Mouse (Mus musculus): ENCODE measurements around the gene Maml3. TPM values are rescaled to one million over a fixed set of nuclear protein-coding genes. Genes with fewer than 3 reads are reported as not detected.

Maml3 gene
- polyA plus RNA-seq, 1 experiment from 2014 or later, result 8.0 TPM

- no peak overlapping the region for H3K27ac ChIP-seq
- no peak for DNase-seq (ENCODE audit: low spot score)
- 95% methylated on average over 6 of the region's 6 CpGs for WGBS
Measured at GRCm38 (mm10) chr3:51638260-51638659, 466.6 kb downstream of the Maml3 start.

DNA sequence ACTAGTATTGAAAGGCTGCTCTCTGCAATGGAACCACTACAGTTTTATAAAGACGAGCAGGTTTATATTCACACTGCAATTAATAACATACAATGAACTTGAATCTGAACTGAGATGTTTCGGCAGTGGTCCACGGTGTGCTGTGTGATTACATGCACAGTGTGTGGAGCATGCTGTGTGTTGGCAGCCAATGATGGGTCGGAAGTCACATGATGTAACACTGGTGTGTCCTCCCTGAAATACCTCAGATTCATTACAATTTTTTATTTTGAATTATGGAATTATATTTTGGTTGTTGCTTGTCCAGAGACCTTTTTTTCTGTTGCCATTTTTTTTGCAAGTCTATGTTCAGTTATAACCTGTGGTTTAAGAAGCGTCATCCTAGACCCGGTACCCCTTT is 467.6 kb downstream of the Maml3 start:
- DNase-seq (ENCODE audit: low spot score) (no peak), ATAC-seq (ENCODE audit: low FRiP score) (no peak)
- no peaks in the 10 kb centered on the region for H3K4me1 ChIP-seq (replicated peaks; ENCODE audit: control insufficient read depth, insufficient read depth, low read length)
- no peak overlapping the region for H3K4me2 ChIP-seq (replicated peaks)
- no peak overlapping the region for H3K9ac ChIP-seq
- H3K4me3 ChIP-seq (replicated peaks; ENCODE audit: low read length), result no peak overlapping the region
- no peaks in the 10 kb centered on the region for H3K27me3 ChIP-seq (ENCODE audit: control insufficient read depth, insufficient read depth, low read length)
- H3K27ac ChIP-seq, result no peak overlapping the region
- no peaks in the 10 kb centered on the region for H3K36me3 ChIP-seq (replicated peaks; ENCODE audit: control insufficient read depth, insufficient read depth)
- 93% methylated on average over 6 of the region's 6 CpGs for WGBS
- peaks cover 5% of the 10 kb centered on the region; the same call in 1 of the 2 replicates for H3K9me3 ChIP-seq (ENCODE audit: control insufficient read depth, low read length)

More at GRCm38 (mm10) chr3:51638260-51638659, 466.6 kb downstream of the Maml3 start:
- H3K4me2 ChIP-seq (replicated peaks), result no peak overlapping the region
- H3K4me1 ChIP-seq (replicated peaks; ENCODE audit: control insufficient read depth, insufficient read depth, low read length), result no peaks in the 10 kb centered on the region
- no peak for ATAC-seq (ENCODE audit: low FRiP score)
- H3K9ac ChIP-seq, result no peak overlapping the region
- H3K4me3 ChIP-seq (replicated peaks; ENCODE audit: low read length), result no peak overlapping the region
- no peaks in the 10 kb centered on the region for H3K36me3 ChIP-seq (replicated peaks; ENCODE audit: control insufficient read depth, insufficient read depth)
- H3K9me3 ChIP-seq (ENCODE audit: control insufficient read depth, low read length), result peaks cover 4% of the 10 kb centered on the region; the same call in 1 of the 2 replicates
- H3K27me3 ChIP-seq (ENCODE audit: control insufficient read depth, insufficient read depth, low read length), result no peaks in the 10 kb centered on the region

- no peak for ATAC-seq (ENCODE audit: low FRiP score)
- 91% methylated on average over 20 of the region's 20 CpGs for WGBS
- H3K27me3 ChIP-seq (ENCODE audit: control insufficient read depth, insufficient read depth, low read length), result no peaks in the 10 kb centered on the region
- H3K4me3 ChIP-seq (replicated peaks; ENCODE audit: low read length), result no peak overlapping the region
- H3K4me1 ChIP-seq (replicated peaks; ENCODE audit: control insufficient read depth, insufficient read depth, low read length), result no peaks in the 10 kb centered on the region
- H3K4me2 ChIP-seq (replicated peaks), result no peak overlapping the region
- DNase-seq (ENCODE audit: low spot score), result no peak
- peaks cover 5% of the 10 kb centered on the region; the same call in 1 of the 2 replicates for H3K9me3 ChIP-seq (ENCODE audit: control insufficient read depth, low read length)
- H3K36me3 ChIP-seq (replicated peaks; ENCODE audit: control insufficient read depth, insufficient read depth), result no peaks in the 10 kb centered on the region
- no peak overlapping the region for H3K9ac ChIP-seq
- no peak overlapping the region for H3K27ac ChIP-seq
Measured at GRCm38 (mm10) chr3:51636700-51637099, 468.2 kb downstream of the Maml3 start.

DNA sequence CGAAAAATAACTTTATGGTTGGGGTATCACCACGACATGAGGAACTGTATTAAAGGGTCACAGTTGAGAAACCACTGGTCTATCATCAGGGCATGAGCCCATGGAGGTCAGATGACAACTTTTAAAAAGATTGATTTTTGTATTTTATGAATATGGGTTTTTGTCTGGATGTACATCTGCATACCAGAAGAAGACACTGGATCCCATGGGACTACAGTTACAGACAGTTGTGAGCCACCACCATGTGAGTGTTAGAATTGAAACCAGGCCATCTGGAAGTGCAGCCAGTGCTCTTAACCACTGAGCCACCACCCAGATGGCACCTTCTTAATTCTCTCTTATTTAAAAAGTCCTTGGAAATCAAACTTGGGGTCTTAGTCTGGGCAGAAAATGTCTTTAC is 468.9 kb downstream of the Maml3 start:
- no peak overlapping the region for H3K27ac ChIP-seq
- no peaks in the 10 kb centered on the region for H3K36me3 ChIP-seq (replicated peaks; ENCODE audit: control insufficient read depth, insufficient read depth)
- H3K27me3 ChIP-seq (ENCODE audit: control insufficient read depth, insufficient read depth, low read length), result no peaks in the 10 kb centered on the region
- WGBS, result 92% methylated on average over 2 of the region's 2 CpGs
- no peaks in the 10 kb centered on the region for H3K4me1 ChIP-seq (replicated peaks; ENCODE audit: control insufficient read depth, insufficient read depth, low read length)
- H3K4me2 ChIP-seq (replicated peaks), result no peak overlapping the region
- no peak overlapping the region for H3K9ac ChIP-seq
- peaks cover 12% of the 10 kb centered on the region for H3K9me3 ChIP-seq (ENCODE audit: control insufficient read depth, low read length)
- DNase-seq (ENCODE audit: low spot score) (no peak), ATAC-seq (ENCODE audit: low FRiP score) (no peak)
- H3K4me3 ChIP-seq (replicated peaks; ENCODE audit: low read length), result no peak overlapping the region

Other genes with a start within 250 kb of the Maml3 start
- gene Foxo1, start 163.3 kb upstream of the Maml3 start, polyA plus RNA-seq (2014; fragmentation: Nextera tagmentation; extraction: Ambion mirVana), result 3.9 TPM in 2 replicates